Mouse (Mus musculus) layer of hippocampus, adult 2 months (tissue): ENCODE data around the gene Gpc6. TPM values are rescaled to one million over a fixed set of nuclear protein-coding genes. Genes with fewer than 3 reads are reported as not detected.

Experiments
- DNase-seq, 2 experiments: peaks; one replicate each; pipeline ENCODE4 v3.0.0; 2022; ENCODE audit warnings: low spot score in 2 of 2
- H3K27ac ChIP-seq: fragments of 200-600 bp; 2 replicates; pipeline ENCODE4 v1.8.1; 2022
- H3K4me3 ChIP-seq: fragments of 200-600 bp; 2 replicates; pipeline ENCODE4 v1.8.1; 2022; ENCODE audit warnings: mild to moderate bottlenecking
- CTCF ChIP-seq: fragments of 200-600 bp; conservative IDR thresholded peaks from 2 replicates; pipeline ENCODE4 v1.8.1; 2022; ENCODE audit warnings: antibody characterized with exemption, mild to moderate bottlenecking, moderate library complexity
- total RNA-seq, 2 experiments: library from RNA; stranded (reverse); gene quantifications; 2 replicates each; pipeline ENCODE4 v1.2.3; 2021

The Gpc6 gene
- total RNA-seq, 2 experiments from 2014 or later, result 10.5 to 10.6 TPM

- no peak; the same call in 1 of the 2 replicates for TF ChIP-seq CTCF
- H3K4me3 ChIP-seq, result no peak overlapping the region
- no peak for DNase-seq
- H3K27ac ChIP-seq, result no peak overlapping the region
These were observed 459.1 kb downstream of the Gpc6 start for GRCm38 (mm10) chr14:117384096-117384770.

- no peak for DNase-seq
- H3K27ac ChIP-seq, result no peak overlapping the region
- TF ChIP-seq CTCF, result no peak
- no peak overlapping the region for H3K4me3 ChIP-seq
These were observed 460.7 kb downstream of the Gpc6 start for GRCm38 (mm10) chr14:117385731-117386270.

GRCm38 (mm10) chr14:117390794-117391320 is 465.7 kb downstream of the Gpc6 start:
- Histone ChIP-seq H3K4me3 (no peak overlapping the region), H3K27ac (no peak overlapping the region)
- no peak for DNase-seq
- TF ChIP-seq CTCF, result no peak

GRCm38 (mm10) chr14:117391412-117391811 is 466.3 kb downstream of the Gpc6 start:
- no peak overlapping the region for H3K4me3 ChIP-seq
- TF ChIP-seq CTCF, result no peak
- no peak for DNase-seq
- no peak overlapping the region for H3K27ac ChIP-seq

- Histone ChIP-seq H3K27ac (no peak overlapping the region), H3K4me3 (no peak overlapping the region)
- no peak for DNase-seq
- no peak for TF ChIP-seq CTCF
These were observed 472.1 kb downstream of the Gpc6 start for GRCm38 (mm10) chr14:117397165-117397564.

GRCm38 (mm10) chr14:117407824-117408524 is 482.9 kb downstream of the Gpc6 start:
- no peak for TF ChIP-seq CTCF
- Histone ChIP-seq H3K27ac (no peak overlapping the region), H3K4me3 (no peak overlapping the region)
- DNase-seq, result no peak

GRCm38 (mm10) chr14:117408525-117408835 is 483.4 kb downstream of the Gpc6 start:
- TF ChIP-seq CTCF, result no peak
- H3K27ac ChIP-seq, result no peak overlapping the region
- peak in 1 of 2 experiments; percentile 20 for DNase-seq
- no peak overlapping the region for H3K4me3 ChIP-seq

GRCm38 (mm10) chr14:117409778-117410177 is 484.7 kb downstream of the Gpc6 start:
- H3K4me3 ChIP-seq, result no peak overlapping the region
- TF ChIP-seq CTCF, result no peak
- peak; percentile 12 to 26 for DNase-seq
- no peak overlapping the region for H3K27ac ChIP-seq

- TF ChIP-seq CTCF, result no peak
- Histone ChIP-seq H3K27ac (no peak overlapping the region), H3K4me3 (no peak overlapping the region)
- DNase-seq, result no peak
These were observed 485.4 kb downstream of the Gpc6 start for GRCm38 (mm10) chr14:117410511-117410910.

- TF ChIP-seq CTCF, result no peak
- no peak overlapping the region for H3K4me3 ChIP-seq
- DNase-seq, result no peak
These were observed 489.9 kb downstream of the Gpc6 start for GRCm38 (mm10) chr14:117415045-117415444.

GRCm38 (mm10) chr14:117419561-117420218 is 494.6 kb downstream of the Gpc6 start:
- H3K4me3 ChIP-seq, result no peak overlapping the region
- no peak overlapping the region for H3K27ac ChIP-seq
- DNase-seq, result no peak
- TF ChIP-seq CTCF, result no peak

More at GRCm38 (mm10) chr14:117415045-117415444, 489.9 kb downstream of the Gpc6 start:
- no peak overlapping the region for H3K27ac ChIP-seq

- DNase-seq, result no peak
- H3K4me3 ChIP-seq, result no peak overlapping the region
- TF ChIP-seq CTCF, result no peak
- H3K27ac ChIP-seq, result no peak overlapping the region
These were observed 496.1 kb downstream of the Gpc6 start for GRCm38 (mm10) chr14:117421170-117421569.

GRCm38 (mm10) chr14:117426116-117426515 is 501.0 kb downstream of the Gpc6 start:
- H3K4me3 ChIP-seq, result no peak overlapping the region
- H3K27ac ChIP-seq, result no peak overlapping the region
- no peak for DNase-seq
- no peak for TF ChIP-seq CTCF
